Mouse (Mus musculus) skeletal muscle tissue, postnatal 0 days (tissue): ENCODE results near the gene Dpyd. TPM values are rescaled to one million over a fixed set of nuclear protein-coding genes. Genes with fewer than 3 reads are reported as not detected.

Source experiments
- polyA plus RNA-seq: library from polyadenylated mRNA; unstranded; fragments of >200 nt; fragmentation: Nextera tagmentation; extraction: Ambion mirVana; gene quantifications from 2 replicates; pipeline ENCODE4 v1.2.1, GENCODE M21; 2015

Dpyd gene
- 3.5 and 4.3 TPM in 2 replicates for polyA plus RNA-seq

DNA sequence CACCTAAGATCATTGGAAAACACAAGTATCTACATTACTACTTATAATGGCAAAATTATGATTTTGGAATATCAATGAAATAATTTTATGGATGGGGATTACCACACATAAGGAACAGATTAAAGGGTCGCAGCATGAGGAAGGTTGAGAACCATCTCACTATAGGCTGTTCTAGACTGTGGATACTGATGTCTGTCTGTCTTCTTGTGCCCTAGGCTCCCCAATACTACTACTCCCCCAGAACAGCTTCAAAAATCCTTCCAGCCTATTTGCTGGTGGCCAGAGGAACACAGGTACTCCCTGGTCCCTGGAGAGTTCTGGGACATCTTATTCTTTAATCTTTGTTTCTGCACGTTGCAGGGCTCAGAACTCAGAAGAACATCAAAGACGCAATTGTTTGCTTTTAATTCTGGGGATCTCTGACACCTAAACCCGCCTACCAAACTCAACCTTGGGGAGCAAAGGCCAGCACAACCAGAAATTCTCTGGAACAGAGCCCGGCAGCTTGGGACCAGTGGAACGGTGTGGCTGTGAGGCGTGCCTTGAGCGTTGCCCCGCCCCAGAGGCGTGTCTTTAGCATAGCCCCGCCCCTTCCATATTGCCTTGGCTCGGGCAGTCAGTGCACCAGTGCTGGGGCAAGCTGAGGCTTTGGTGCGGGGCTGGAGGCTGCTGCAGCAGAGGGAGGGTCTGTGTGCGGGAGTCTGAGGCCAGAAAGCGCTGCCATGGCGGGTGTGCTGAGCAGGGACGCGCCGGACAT, at the start of gene Dpyd:
Gene Dpyd (plus strand): TSS at position 576 of the 757 bp plus-strand sequence.

